Mouse (Mus musculus) myocyte (in vitro differentiated cells): ENCODE measurements around the gene Polr3gl. TPM values are rescaled to one million over a fixed set of nuclear protein-coding genes. Genes with fewer than 3 reads are reported as not detected.

Experiments
- H3K27me3 ChIP-seq: one replicate; pipeline ENCODE4 v1.6.1; 2011; ENCODE audit not compliant: control insufficient read depth, insufficient read depth, insufficient read length
- H3K36me3 ChIP-seq: one replicate; pipeline ENCODE4 v1.6.1; 2011; ENCODE audit not compliant: control insufficient read depth, insufficient read depth
- H3K4me2 ChIP-seq: one replicate; pipeline ENCODE4 v1.6.1; 2011; ENCODE audit warnings: low read depth, control low read depth
- H3K4me3 ChIP-seq: one replicate; pipeline ENCODE4 v1.5.1; 2011; ENCODE audit warnings: mild to moderate bottlenecking, control low read depth, moderate library complexity
- H3K79me2 ChIP-seq: one replicate; pipeline ENCODE4 v1.6.1; 2011; ENCODE audit not compliant: control insufficient read depth, insufficient read depth
- H3ac ChIP-seq: one replicate; pipeline ENCODE4 v1.6.1; 2011; ENCODE audit not compliant: control insufficient read depth, insufficient read length
- CEBPB ChIP-seq: IDR thresholded peaks from 2 replicates; pipeline ENCODE4 v1.6.1; 2011; ENCODE audit warnings: mild to moderate bottlenecking, moderate library complexity; ENCODE audit not compliant: poor library complexity, insufficient read depth, severe bottlenecking
- E2F4 ChIP-seq: IDR thresholded peaks from one replicate; pipeline ENCODE4 v1.6.1; 2011; ENCODE audit warnings: mild to moderate bottlenecking, control low read depth, moderate library complexity; ENCODE audit not compliant: insufficient read depth
- MAX ChIP-seq: IDR thresholded peaks from one replicate; pipeline ENCODE4 v1.6.1; 2011; ENCODE audit warnings: low read depth, mild to moderate bottlenecking, control low read depth
- MYOD1 ChIP-seq, 3 experiments: IDR thresholded peaks; one replicate each; pipeline ENCODE4 v1.6.1; 2011; ENCODE audit warnings: control low read depth in 2 of 3, low read depth in 2 of 3, mild to moderate bottlenecking in 2 of 3, moderate library complexity in 1 of 3; ENCODE audit not compliant: insufficient read length in 2 of 3, control insufficient read depth in 1 of 3
- MYOG ChIP-seq, 3 experiments: IDR thresholded peaks; one replicate each; pipeline ENCODE4 v1.6.1; 2011; ENCODE audit warnings: control low read depth in 2 of 3, low read depth in 2 of 3, mild to moderate bottlenecking in 2 of 3; ENCODE audit not compliant: insufficient read length in 2 of 3, control insufficient read depth in 1 of 3, insufficient read depth in 1 of 3
- POLR2A ChIP-seq: IDR thresholded peaks from one replicate; pipeline ENCODE4 v1.6.1; 2011; ENCODE audit warnings: low read depth, mild to moderate bottlenecking, control low read depth, moderate library complexity; ENCODE audit not compliant: insufficient read length
- POLR2AphosphoS2 ChIP-seq: IDR thresholded peaks from one replicate; pipeline ENCODE4 v1.6.1; 2011; ENCODE audit warnings: low read depth, control low read depth; ENCODE audit not compliant: insufficient read length
- REST ChIP-seq: IDR thresholded peaks from one replicate; pipeline ENCODE4 v1.6.1; 2011; ENCODE audit warnings: mild to moderate bottlenecking, control low read depth, moderate library complexity; ENCODE audit not compliant: insufficient read depth, insufficient read length
- SRF ChIP-seq: IDR thresholded peaks from one replicate; pipeline ENCODE4 v1.6.1; 2011; ENCODE audit warnings: low read depth; ENCODE audit not compliant: control insufficient read depth, insufficient read length
- TCF12 ChIP-seq: IDR thresholded peaks from one replicate; pipeline ENCODE4 v1.6.1; 2011; ENCODE audit warnings: mild to moderate bottlenecking, control low read depth; ENCODE audit not compliant: poor library complexity, insufficient read depth, severe bottlenecking
- TCF3 ChIP-seq: IDR thresholded peaks from one replicate; pipeline ENCODE4 v1.6.1; 2011; ENCODE audit warnings: low read depth, control low read depth; ENCODE audit not compliant: insufficient read length
- USF1 ChIP-seq: IDR thresholded peaks from one replicate; pipeline ENCODE4 v1.6.1; 2011; ENCODE audit warnings: low read depth, mild to moderate bottlenecking, control low read depth, moderate library complexity
- polyA plus RNA-seq: library from polyadenylated mRNA; unstranded; fragments of >200 nt; fragmentation: generic; extraction: Trizol; gene quantifications from one replicate; pipeline ENCODE4 v1.2.1, GENCODE M21; 2012; ENCODE audit warnings: missing spikeins

The Polr3gl gene
- polyA plus RNA-seq, 1 experiment: 22.7 TPM

DNA sequence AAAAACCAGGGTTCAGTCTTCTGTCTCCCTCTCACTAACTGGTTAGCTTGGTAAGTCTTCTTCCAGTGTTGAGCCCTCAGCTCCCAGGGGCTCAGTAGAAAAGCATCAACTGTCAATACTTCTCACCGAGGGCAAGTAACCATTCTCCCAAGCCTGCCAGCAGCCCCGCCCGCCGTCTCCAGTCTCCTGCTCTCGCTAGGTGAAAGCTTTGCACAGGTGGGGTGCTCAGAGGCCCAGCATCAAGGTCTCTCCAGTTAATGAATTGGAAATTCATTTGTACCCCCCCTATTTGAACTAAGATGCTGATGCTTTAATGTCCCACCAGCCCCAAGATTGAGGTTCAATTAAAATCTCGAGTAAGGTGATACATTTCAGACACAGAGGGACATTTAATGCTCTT, 12.8 kb downstream of the Polr3gl start:
- Histone ChIP-seq H3K4me2 (no peak overlapping the region), H3K27me3 (no peaks in the 10 kb centered on the region)

DNA sequence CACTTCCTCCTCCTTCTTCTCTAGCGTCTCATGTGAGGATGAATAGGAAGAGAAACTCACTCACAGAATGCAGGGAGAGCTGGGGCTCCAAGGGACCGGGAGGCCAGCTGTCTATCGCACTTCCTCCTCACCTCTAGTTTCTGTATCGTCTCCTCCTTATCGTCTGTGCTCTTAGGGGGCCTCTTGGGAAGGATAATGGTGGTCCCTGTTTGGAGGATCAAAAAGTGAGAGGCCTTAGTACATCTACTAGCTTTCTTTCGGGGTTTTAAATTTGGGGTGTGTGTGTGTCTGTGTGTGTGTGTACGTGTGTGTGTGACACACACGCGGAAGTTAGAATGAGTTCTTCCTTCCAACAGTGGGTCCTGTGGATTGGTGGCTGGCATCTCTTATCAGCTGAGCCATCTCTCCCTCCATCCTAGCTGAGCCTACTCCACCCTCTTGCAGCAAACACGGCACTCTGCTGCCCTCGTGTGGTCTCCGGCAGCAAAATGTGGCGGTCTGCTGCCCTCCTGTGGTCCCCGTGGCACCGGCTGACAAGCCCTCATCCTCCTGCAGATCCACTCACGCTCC, 14.0 kb downstream of the Polr3gl start:
- Histone ChIP-seq H3K4me2 (peak overlapping the region; percentile 55), H3K36me3 (peaks cover 4% of the 10 kb centered on the region), H3ac (no peak overlapping the region), H3K27me3 (no peaks in the 10 kb centered on the region), H3K79me2 (no peaks in the 10 kb centered on the region), H3K4me3 (no peak overlapping the region)
- TF ChIP-seq MAX (no peak), MYOG (IDR thresholded peaks at IDR 0.05; ENCODE audit: control insufficient read depth in 1 of 3, insufficient read depth in 1 of 3, insufficient read length in 2 of 3, low read depth in 2 of 3) (peak in 1 of 3 experiments; percentile 38), POLR2A (no peak), POLR2AphosphoS2 (peak; percentile 85), SRF (no peak)

More for the DNA sequence above, 12.8 kb downstream of the Polr3gl start:
- Histone ChIP-seq H3K4me3 (no peak overlapping the region), H3ac (no peak overlapping the region), H3K36me3 (peaks cover 4% of the 10 kb centered on the region), H3K79me2 (no peaks in the 10 kb centered on the region)
- no peak for TF ChIP-seq MAX
- TF ChIP-seq TCF3: no peak
- TF ChIP-seq POLR2A: no peak
- TF ChIP-seq REST: no peak
- TF ChIP-seq CEBPB: no peak
- no peak for TF ChIP-seq POLR2AphosphoS2
- no peak for TF ChIP-seq E2F4
- TF ChIP-seq MYOD1 (IDR thresholded peaks at IDR 0.05; ENCODE audit: control insufficient read depth in 1 of 3, insufficient read length in 2 of 3, low read depth in 2 of 3): no peak
- no peak for TF ChIP-seq USF1
- no peak for TF ChIP-seq TCF12
- no peak for TF ChIP-seq MYOG (IDR thresholded peaks at IDR 0.05; ENCODE audit: control insufficient read depth in 1 of 3, insufficient read depth in 1 of 3, insufficient read length in 2 of 3, low read depth in 2 of 3)
- TF ChIP-seq SRF: no peak

DNA sequence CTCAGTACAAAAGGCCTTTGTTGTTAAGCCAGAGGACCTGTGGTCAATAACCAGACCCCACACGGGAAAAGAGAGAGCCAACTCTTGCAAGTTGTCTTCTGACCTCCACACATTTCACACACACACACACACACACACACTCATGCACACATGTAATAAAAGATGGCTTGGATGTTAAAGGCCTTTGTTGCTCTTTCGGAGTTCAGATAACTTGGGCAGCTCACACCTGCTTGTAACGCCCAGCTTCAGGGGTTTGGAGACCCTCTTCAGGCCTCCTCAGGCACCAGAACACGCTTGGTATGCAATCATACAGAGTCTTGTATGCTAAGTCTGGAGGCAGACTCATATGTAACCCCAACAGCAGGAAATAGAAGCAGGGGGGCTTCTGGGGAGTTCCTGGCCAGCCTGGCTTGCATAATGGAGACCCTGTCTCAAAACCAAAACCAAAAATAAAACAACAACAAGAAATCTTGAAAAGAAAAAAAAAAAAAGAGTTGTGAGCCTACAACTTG, 14.7 kb downstream of the Polr3gl start:
- Histone ChIP-seq H3K36me3 (peaks cover 4% of the 10 kb centered on the region), H3K4me3 (no peak overlapping the region), H3K79me2 (no peaks in the 10 kb centered on the region), H3ac (no peak overlapping the region), H3K4me2 (no peak overlapping the region), H3K27me3 (no peaks in the 10 kb centered on the region)
- TF ChIP-seq MYOG (IDR thresholded peaks at IDR 0.05; ENCODE audit: control insufficient read depth in 1 of 3, insufficient read depth in 1 of 3, insufficient read length in 2 of 3, low read depth in 2 of 3): no peak
- no peak for TF ChIP-seq MYOD1 (IDR thresholded peaks at IDR 0.05; ENCODE audit: control insufficient read depth in 1 of 3, insufficient read length in 2 of 3, low read depth in 2 of 3)
- TF ChIP-seq SRF: no peak
- TF ChIP-seq CEBPB: no peak
- no peak for TF ChIP-seq MAX
- no peak for TF ChIP-seq E2F4
- TF ChIP-seq POLR2AphosphoS2: no peak
- no peak for TF ChIP-seq TCF12
- TF ChIP-seq POLR2A: no peak
- no peak for TF ChIP-seq TCF3
- no peak for TF ChIP-seq USF1
- no peak for TF ChIP-seq REST

DNA sequence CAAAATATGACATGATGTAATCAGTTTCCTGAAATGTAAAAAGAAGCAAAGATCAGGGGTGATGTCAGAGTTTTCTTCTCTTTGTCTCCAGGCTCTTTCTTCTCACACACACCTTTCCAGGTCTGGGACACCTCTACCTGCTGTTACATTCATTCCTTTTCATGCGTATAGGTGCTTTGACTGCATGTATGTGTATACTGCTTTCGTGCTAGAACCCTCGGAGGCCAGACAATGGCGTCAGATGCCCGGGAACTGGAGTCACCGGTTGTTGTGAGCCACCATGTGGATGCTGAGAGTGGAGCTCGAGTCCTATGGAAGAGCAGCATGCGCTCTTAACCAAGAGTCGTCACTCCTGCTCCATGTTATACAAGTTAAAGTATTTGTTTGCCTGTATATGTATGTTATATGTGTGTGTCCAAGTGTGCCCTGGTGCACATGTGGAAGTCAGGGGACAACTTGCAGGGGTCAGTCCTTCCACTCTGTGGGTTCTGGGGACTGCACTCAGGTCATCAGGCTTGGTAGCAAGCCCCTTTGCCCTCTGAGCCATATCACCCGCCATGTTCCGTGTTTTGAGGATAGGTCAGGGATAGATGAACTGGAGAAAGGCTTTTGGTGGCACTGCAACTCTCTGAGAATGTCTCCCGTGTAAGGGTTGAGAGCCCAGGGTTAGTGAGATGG, 15.3 kb downstream of the Polr3gl start:
- no peaks in the 10 kb centered on the region for H3K27me3 ChIP-seq
- TF ChIP-seq USF1 (no peak), TCF3 (no peak), TCF12 (no peak), POLR2A (no peak), REST (no peak), POLR2AphosphoS2 (no peak), SRF (no peak), MAX (no peak), MYOG (IDR thresholded peaks at IDR 0.05; ENCODE audit: control insufficient read depth in 1 of 3, insufficient read depth in 1 of 3, insufficient read length in 2 of 3, low read depth in 2 of 3) (no peak), E2F4 (no peak), MYOD1 (IDR thresholded peaks at IDR 0.05; ENCODE audit: control insufficient read depth in 1 of 3, insufficient read length in 2 of 3, low read depth in 2 of 3) (no peak), CEBPB (no peak)
- no peaks in the 10 kb centered on the region for H3K79me2 ChIP-seq
- H3K4me3 ChIP-seq: no peak overlapping the region
- peaks cover 4% of the 10 kb centered on the region for H3K36me3 ChIP-seq
- no peak overlapping the region for H3K4me2 ChIP-seq
- H3ac ChIP-seq: no peak overlapping the region
